Mouse (Mus musculus) olfactory bulb, adult 2 months (tissue): ENCODE measurements around the gene Olfr1500.
"Not testable (repeated sequence)": the region's sequence is repeated elsewhere in the genome, so short reads cannot be mapped to it uniquely, and the experiment has no call there.

Source experiments
- CTCF ChIP-seq: fragments of 200-500 bp; IDR thresholded peaks from 2 replicates; pipeline ENCODE4 v1.5.1; 2012; ENCODE audit warnings: low read depth, mild to moderate bottlenecking, low read length, moderate library complexity; ENCODE audit not compliant: insufficient read depth
- POLR2A ChIP-seq: fragments of 200-500 bp; IDR thresholded peaks from 2 replicates; pipeline ENCODE4 v1.6.1; 2012; ENCODE audit warnings: mild to moderate bottlenecking, low read depth, low read length, moderate library complexity; ENCODE audit not compliant: insufficient read depth

DNA sequence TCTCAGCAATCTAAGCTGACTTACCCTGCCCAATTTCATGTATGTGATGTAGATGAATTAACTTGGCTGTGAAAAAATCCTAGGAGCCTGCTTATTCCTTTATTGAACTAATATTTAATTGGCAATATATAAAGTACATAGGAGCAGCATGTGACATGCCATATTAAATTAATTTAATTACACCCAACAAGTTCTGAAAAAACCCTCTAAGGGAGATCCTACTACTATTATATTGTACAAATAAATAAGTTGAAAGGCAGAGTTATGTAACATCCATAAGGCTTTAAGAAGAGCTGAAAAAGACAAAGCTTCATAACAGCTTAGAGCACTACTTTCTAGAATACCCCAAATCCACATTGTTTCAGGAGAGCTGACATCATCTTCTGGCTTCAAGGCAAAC is 20.3 kb upstream of the Olfr1500 start, which contains the start of gene Olfr1501:
- not testable (repeated sequence) for TF ChIP-seq POLR2A, CTCF
